Mouse (Mus musculus): Measurements from ENCODE around the gene Il17d. TPM values are rescaled to one million over a fixed set of nuclear protein-coding genes. Genes with fewer than 3 reads are reported as not detected.

The Il17d gene
- total RNA-seq, 2 experiments from 2014 or later = 1.9 to 2.5 TPM

DNA sequence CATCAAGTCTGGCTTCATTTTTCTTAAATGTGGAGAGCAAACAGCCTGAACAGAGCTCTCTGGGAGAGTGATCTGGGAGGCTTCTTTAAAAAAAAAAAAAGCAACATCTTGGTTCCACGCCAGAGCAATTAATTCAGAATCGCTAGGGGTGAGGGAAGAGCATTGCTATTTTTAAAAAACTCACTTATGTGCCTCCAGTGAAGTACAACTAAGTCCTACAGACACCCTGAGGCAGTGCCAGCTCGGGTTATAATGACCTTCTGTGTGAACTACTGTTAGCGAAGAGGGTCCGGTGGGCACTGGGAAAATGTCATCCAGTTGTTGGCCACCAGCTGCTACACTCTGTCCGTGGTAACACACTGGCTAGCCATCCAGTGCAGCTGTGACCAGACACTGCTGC, 11.1 kb downstream of the Il17d start:
- no peak for DNase-seq

DNA sequence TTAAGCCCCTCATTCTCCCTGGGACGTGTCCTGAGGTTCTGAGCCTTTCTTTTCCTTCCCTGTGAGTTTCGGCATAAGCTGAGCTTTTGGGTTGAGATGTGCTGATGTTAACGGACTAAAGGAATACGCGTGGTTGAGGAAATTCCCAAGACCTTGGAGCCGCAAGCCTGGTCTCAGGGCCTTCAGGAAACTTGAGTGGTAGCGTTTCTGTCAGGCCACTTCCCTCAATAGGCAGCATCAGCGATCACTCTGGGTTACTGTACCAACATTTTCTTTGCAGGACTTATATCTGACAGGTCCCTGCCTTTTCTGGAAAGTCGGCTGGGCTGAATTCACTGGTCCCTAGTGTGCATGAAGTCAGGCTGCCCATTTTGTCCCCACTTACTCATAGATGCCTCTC, 12.2 kb downstream of the Il17d start:
- DNase-seq = no peak

DNA sequence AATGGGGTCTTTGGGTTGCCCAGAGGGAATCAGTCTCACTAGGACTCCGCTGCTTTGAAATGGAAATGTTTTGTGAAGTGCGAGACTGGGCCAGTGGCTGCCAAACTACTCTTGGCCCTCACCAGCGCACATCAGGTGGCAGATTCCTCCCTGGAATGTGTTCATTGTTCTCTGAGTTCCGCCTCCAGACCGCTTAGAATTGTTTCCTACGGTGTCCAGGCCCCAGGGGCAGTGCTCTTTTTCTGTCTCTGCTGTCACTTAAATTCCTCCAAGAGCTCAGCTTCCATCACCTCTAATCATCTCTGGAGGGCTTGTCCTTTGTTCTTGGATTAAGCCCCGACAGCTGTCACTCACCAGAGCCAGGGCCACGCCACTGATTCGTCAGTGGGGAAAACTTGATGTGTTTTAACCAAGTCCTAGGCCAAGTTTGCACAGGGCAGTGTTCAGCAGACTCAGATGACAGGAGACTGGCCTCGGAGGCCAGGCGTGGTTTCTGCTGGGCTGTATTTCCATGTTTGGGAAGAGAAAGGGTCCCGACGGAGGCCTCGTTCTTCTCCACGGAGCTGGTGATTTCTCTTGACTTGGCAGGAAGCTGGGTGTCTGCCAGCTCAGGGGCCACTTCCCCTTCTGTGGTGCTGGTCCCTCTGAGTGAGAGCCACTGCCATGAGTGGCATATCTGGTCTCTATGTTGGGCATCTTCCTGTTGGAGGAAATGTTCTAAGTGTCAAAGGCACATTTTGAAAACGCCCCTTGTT, 12.9 kb downstream of the Il17d start:
- no peak for DNase-seq

DNA sequence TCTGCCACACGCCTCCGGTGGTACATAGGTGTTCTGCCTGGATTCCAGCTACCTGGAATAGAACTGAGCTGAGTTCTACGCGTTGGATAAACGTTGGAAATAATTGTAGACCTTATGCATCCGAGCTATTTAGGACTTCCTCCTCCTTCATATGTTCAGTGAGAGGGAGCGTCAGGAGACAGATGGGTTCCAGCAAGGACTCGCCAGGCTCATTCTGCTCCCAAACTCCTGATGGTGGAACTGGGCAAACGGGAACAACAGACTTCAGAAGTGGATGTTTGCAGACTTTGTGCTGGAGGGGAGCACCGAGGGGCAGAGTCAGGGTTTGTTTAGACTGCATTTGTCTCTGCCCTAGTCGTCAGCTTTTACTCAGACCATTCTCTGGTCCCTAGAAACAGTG, 16.1 kb downstream of the Il17d start:
- DNase-seq = no peak

DNA sequence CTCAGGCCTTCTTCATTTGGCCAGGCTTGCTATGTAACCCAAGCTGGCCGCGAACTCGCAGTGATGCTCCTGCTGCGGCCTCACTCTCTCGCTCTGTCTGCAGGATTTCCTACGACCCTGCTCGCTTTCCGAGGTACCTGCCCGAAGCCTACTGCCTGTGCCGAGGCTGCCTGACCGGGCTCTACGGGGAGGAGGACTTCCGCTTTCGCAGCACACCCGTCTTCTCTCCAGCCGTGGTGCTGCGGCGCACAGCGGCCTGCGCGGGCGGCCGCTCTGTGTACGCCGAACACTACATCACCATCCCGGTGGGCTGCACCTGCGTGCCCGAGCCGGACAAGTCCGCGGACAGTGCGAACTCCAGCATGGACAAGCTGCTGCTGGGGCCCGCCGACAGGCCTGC, 17.7 kb downstream of the Il17d start:
- no peak for DNase-seq

DNA sequence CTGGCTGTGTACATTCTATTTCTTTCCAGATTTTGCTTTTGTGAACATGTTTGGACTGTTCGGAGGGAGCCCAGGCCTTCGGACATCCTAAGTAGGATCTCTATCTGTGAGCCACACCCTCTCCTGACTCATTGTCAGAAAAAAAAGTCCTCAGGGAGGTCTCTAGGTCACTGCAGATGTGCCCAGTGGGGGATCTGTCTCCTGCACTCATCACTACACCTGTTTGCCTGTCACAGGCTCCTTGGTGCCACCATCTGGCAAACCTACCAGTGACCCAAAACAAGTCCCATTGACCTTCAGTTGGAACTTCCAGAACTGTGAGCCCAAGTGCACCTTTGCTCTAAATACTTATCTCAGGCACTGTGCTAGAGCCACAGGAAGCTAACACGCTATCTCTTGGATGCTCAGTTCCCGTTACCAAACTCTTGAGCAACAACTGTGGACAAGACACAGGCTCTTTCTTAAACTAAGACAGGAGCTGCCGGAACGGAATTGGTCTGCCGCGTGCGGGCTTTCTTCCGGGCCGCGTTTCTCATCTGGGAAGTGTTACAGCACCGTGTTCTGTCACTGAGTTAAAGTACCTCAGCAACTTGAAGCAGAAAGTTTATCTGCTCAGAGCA, 19.0 kb downstream of the Il17d start:
- DNase-seq = no peak

DNA sequence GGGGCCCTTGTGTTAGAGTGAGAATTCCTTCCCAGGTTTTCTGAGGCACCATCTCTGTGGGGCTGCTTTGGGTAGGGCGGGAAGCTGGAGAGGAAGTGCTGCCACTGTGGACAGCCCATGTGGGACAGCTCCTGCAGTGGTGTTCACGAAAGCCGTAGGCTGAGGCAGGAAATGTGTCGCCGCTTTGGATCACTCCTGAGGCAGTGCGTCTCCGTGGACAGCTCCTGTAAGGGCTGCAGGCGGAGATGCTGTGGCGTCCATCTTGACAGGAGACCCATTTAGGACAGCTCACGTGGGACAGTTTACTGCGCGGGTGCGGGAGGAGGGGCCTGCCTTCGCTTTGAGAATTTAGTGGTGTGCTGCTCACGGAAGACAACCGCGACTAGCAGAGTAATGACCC, 20.9 kb downstream of the Il17d start:
- no peak for DNase-seq

DNA sequence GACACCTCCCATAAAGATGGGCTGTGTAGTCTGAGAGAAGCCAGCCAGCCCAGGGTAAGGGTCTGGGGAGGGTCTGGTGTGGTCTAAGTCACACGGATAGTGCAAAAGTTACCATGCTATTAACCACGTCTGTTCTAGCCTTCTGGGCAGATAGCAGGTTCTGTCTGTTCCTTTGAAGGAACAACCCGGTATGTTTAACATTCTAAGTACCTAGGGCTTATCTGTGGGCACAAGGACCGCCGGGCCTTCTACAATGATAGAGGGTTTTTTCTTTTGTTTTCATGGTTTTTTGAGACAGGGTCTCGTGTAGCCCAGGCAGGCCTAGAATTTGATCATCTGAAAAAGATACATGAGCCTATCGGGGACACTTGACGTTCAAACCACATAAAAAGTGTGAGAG, 21.6 kb downstream of the Il17d start:
- DNase-seq = no peak

DNA sequence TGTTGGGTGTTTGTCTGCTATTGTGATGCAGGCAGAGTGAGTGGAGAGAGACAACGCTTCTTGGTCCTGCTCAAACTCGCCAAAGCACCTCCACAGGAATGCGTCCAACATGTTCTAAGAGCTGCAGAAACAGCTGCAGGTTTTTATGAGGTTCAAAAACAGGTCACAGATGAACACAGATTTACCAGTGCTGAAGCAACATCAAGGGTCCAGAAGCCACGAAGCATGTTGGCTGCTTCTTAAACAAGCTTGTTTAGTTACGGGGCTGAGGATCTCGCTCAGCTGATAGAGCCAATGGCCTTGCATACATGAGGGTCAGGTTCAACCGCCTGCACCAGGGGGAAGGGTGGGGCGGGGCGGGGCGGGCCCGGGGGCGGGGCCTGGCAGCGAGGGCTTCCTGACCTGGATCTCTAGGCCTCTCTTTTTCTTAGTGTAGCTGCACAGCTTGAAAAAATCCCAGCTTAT, 22.0 kb downstream of the Il17d start:
- DNase-seq = no peak

DNA sequence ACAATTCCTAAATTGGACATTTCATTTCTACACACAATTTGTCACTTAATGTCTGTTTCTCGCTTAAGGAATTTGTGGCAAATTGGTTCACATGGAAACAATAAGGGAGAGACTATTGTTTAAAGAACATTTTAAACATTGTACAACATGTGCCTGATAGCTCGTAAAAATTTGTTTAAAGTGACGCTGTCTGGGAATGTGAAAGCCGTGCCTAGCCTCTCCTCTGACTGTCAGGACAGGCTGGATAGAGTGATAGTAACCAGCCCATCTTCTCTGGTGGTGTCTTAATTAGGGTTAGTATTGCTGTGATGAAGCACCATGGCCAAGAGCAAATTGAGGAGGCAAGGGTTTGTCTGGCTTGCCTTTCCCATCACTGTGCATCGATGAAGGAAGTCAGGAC, 22.5 kb downstream of the Il17d start:
- no peak for DNase-seq

DNA sequence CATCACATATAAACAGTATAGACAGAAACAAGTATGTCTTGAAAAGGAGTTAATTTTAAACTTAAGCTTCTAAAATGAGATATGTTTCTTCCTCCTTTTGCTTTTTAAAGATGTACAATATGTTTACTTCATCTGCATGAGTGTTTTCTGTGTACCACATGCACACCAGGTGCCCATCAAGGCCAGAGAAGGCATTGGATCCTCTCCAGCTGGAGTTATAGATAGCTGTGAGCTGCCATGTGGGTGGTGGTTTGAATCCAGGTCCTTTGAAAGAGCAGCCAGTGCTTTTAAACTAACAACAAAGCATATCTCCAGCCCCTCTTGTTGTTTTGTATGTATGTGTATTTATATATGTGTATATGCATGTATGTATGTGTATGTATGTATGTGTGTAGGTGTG, 28.4 kb downstream of the Il17d start:
- no peak for DNase-seq

DNA sequence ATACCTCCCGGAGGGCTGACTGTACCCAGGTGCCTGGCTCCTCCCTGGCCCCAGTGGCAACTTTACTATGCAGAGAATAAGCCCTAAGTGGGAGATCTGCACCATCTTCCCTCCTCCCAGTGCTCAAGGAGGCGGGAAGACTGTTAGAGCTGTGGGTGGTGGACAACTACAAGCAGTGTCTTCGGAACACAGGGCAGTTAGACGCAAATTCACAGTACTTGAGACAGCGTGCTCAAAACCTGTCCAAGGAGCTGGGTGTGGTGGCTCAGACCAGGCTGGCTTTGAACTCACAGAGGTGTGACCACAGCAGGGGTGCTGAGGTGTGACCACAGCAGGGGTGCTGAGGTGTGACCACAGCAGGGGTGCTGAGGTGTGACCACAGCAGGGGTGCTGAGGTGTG, 29.9 kb downstream of the Il17d start:
- DNase-seq = no peak

DNA sequence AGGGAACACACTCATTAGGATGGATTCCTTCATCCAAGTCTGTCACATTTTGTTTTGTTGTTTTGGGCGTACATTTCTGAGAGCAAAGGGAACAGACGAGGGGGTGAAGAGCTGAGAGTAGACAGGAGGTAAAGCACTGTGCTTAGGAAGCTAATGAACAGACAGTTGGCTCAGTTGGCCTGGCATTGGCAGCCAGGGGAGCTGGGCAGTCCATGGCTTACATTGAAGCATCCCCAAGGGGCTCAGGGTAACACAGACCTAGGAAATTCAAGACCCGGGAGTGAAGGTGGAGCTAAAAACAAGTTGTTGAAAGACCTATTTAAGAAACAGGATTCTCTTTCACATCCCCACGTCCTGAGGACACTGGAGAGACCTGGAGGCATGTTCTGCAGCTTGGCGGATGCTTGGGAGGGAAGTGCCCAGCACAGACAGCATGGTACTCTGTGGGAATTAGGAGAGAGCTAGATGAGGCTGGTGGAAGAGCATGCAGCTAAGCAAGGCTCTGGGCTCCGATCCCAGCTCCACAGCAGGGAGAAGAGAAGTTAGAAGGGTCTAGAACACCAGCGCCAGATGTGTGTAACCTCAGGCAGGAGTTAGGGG, 31.0 kb downstream of the Il17d start:
- DNase-seq = no peak

DNA sequence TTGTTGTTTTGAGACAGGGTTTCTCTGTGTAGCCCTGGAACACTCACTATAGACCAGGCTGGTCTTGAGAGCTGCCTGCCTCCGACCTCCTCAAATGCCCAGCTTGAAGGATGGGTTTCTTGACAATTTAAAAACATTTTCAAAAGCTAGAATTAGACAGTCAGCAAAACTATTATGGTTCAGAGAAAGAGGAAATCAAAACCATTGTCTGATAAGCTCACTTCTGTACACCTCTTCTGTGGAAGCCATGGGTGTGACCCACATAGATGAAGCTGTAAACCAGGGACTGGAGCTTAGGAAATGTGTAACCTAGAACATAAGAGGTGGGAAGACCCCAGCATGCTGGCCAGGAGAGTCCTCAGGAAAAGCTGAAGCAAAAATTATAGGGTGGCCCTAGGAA, 32.3 kb downstream of the Il17d start:
- DNase-seq = no peak

DNA sequence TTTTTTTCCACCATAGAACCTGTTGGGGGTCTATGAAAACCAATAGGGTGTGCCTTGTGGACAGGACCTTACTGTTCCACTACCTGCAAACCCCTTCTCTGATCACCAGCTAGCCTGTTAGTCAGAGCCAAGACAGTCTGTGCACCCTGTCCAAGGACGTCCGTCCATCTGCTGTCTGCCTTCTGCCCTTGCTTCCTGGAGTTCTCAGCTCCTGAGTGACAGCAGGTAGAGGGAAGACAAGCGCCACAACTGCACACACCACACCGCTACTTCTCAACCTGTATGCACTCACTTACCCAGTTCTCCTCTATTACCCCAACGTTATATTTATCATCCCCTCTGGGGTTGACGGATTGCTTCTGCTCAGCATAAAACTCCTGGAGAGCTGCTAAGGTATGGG, 41.0 kb downstream of the Il17d start:
- no peak for DNase-seq

DNA sequence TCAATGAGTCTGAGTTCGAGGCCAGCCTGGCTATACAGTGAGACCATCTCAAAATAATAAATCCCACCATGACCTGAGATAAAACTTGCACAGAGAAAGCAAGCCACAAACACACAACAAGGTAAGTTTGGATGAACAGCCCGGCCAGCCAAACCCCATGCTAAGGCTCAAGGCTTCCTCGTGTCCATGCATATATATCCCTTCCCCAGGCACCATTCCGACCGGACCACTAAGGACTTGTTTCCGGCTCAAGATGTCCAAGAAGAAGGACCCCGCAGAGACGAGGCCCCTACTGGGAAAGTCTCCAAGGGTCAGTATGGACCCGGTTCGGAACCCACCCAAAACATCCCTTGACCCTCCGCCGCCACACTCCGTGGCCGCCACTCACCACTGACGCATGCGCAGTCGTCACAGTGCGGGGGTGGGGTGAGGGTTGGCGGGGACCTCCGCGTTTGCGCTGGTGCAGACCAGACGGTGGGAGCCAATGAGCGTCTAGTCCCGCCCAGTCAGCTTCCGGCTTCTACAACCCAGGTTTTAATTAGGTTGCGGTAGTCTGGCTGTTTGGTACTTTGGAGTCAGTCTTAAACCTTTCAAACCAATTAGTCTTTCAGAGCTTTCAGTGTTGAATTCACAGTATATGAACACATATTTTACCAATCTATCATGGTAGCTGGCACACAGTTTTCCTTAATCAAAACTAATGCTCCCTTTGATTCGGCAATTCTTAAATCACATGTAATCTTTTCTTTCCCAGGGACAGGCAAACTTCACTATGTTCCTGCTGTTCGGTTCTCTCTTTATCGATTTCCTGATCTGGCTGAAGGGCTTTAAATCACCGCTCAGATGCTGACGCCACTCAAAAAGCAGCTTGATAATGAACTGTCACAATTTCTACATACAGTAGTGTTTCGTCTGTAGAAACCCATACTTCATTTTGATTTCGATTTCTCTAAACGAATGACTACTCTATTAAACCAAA, 46.9 kb downstream of the Il17d start, which contains the start of gene Eef1akmt1:
Gene Eef1akmt1 (minus strand): TSS at position 458 of the 979 bp plus-strand sequence.
- DNase-seq = peak; percentile 98 to 99

DNA sequence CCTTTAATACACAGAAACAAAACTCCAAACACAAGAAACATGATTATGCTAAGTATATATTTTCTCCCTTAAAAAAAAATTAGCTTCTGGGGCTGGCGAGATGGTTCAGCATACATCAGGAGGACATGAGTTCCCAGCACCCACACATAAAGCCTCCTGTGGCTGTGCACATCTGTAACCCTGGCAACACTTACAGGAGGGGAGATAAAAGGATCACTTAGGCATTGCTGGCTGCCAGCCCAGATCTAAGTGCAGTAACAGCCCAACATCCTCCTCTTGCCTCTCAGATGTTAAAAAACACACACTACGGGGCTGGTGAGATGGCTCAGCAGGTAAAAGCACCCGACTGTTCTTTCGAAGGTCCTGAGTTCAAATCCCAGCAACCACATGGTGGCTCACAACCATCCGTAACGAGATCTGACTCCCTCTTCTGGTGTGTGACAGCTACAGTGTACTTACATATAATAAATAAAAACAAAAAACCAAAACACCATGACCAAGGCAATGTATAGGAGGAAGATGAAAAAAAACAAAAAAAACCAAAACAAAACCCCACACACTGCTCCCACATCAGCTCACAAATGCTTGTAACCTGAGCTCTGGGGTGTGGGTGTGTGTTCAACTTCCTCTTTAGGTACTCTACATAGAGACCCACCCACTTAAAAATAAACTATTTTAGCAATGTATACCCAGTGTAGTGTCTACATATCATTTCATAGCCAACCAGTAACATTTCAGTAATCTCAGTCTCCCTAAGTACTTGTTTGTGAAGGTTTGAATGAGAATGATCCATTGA, 50.4 kb downstream of the Il17d start:
- no peak for DNase-seq

DNA sequence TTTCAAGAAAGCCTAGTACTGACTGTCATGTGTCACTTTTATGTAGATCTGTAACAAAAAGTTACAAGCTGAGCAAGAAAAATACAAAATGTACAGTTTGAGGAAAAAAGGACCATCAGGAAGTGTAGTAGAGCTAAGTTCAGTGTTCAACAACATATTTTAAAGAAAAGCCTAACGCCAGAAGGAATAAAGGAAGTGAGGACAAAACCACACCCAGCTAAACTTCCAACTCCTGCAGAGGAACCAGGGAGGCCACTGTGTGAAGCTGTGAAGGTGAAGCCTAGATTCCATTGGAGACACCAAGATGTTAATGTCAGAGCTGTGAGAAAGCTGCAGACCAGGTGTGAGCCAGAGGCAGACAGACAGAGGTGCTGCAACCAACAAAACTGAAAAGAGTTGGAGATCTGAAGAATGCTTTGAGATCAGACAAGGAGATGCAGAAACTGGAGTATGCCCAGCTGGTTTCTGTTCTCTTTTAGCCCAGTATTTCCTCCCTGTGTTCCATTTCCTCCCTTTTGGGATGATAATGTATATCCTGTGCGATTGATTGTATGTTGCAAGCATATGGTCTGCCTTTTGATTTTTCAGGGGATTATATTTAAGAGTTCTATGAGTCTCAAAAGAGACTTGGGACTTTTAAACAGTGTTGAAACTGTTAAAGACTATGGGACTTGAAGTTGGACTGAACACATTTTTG, 51.9 kb downstream of the Il17d start:
- DNase-seq = no peak

DNA sequence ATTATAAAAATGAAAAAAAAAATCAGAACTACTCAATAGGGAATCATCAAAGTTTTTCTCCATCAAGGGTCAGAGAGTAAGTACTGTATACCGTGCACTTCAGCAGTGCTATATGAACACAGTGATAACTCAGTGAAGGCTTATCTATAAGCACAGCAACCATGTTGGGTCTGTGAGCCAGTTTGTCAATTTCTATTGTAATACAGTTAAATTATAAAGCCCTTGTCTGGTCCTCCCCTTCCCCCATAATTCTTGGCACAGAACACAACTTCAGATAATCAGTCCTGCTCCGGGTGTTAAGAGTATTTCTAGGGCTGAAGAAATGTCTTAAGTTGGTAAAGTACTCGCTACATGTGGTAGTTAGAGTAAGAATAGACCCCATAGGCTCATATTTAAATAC, 67.3 kb downstream of the Il17d start:
- DNase-seq = no peak

All from adrenal gland, postnatal 36 days (tissue).